Mouse (Mus musculus) limb, embryonic 14.5 days (tissue): ENCODE data around the gene Phgdh. TPM values are rescaled to one million over a fixed set of nuclear protein-coding genes. Genes with fewer than 3 reads are reported as not detected.

Source experiments
- ATAC-seq: fragments of 200-750 bp; cut with Nextera tagmentation; 2 replicates; pipeline ENCODE4 v1.8.0; 2017; ENCODE audit warnings: low read depth, moderate number of reproducible peaks, moderate TSS enrichment; ENCODE audit not compliant: low FRiP score
- DNase-seq: peaks from one replicate; pipeline ENCODE4 v3.0.0-alpha.2; 2015; ENCODE audit warnings: low spot score
- H3K27ac ChIP-seq: fragments of 300-500 bp; sonication (generic); replicated peaks from 2 replicates; pipeline ENCODE4 v1.5.1; 2014; ENCODE audit warnings: low read depth, mild to moderate bottlenecking, low read length, moderate library complexity, mixed read lengths
- H3K27me3 ChIP-seq: fragments of 300-500 bp; sonication (generic); 2 replicates; pipeline ENCODE4 v1.6.1; 2014; ENCODE audit warnings: low read length, mixed read lengths; ENCODE audit not compliant: control insufficient read depth, insufficient read depth
- H3K36me3 ChIP-seq: fragments of 300-500 bp; sonication (generic); 2 replicates; pipeline ENCODE4 v1.6.1; 2014; ENCODE audit warnings: mild to moderate bottlenecking, low read length, moderate library complexity, mixed read lengths; ENCODE audit not compliant: control insufficient read depth, insufficient read depth
- H3K4me1 ChIP-seq: fragments of 300-500 bp; sonication (generic); 2 replicates; pipeline ENCODE4 v1.6.1; 2014; ENCODE audit warnings: antibody characterized with exemption, low read length, mixed read lengths; ENCODE audit not compliant: control insufficient read depth, insufficient read depth
- H3K4me2 ChIP-seq: fragments of 300-500 bp; sonication (generic); replicated peaks from 2 replicates; pipeline ENCODE4 v1.6.1; 2014; ENCODE audit warnings: low read depth, mild to moderate bottlenecking, low read length, moderate library complexity; ENCODE audit not compliant: severe bottlenecking
- H3K4me3 ChIP-seq: fragments of 300-500 bp; sonication (generic); replicated peaks from 2 replicates; pipeline ENCODE4 v1.5.1; 2014; ENCODE audit warnings: low read length
- H3K9ac ChIP-seq: fragments of 300-500 bp; sonication (generic); 2 replicates; pipeline ENCODE4 v1.6.1; 2014; ENCODE audit warnings: mild to moderate bottlenecking, low read depth, low read length, moderate library complexity; ENCODE audit not compliant: severe bottlenecking
- H3K9me3 ChIP-seq: fragments of 300-500 bp; sonication (generic); 2 replicates; pipeline ENCODE4 v1.6.1; 2016; ENCODE audit warnings: low read length; ENCODE audit not compliant: control insufficient read depth
- POLR2A ChIP-seq: fragments of 200-500 bp; IDR thresholded peaks from 2 replicates; pipeline ENCODE4 v1.8.0; 2012; ENCODE audit warnings: inconsistent platforms, mild to moderate bottlenecking, moderate library complexity, borderline replicate concordance; ENCODE audit not compliant: insufficient read depth, insufficient read length; ENCODE audit errors: extremely low read depth
- WGBS: fragments of 180-500 bp; shearing (Covaris S2); extraction: QIAGEN DNeasy Blood & Tissue Kit; methylation state at CpG from one replicate; pipeline ENCODE4 v1.1.7; 2014; 5-methylcytosine and 5-hydroxymethylcytosine counted together
- polyA plus RNA-seq, 2 experiments: library from polyadenylated mRNA; depleted of rRNA in 1 of 2; stranded (reverse) in 1 of 2; unstranded in 1 of 2; fragments of >200 nt; fragmentation: Nextera tagmentation in 1 of 2; extraction: Ambion mirVana in 1 of 2; gene quantifications; 2 replicates each; pipeline versions ENCODE4 v1.2.1 to v1.2.3; 2012 to 2014

Phgdh gene
- polyA plus RNA-seq, 2 experiments = 135 to 219 TPM

DNA sequence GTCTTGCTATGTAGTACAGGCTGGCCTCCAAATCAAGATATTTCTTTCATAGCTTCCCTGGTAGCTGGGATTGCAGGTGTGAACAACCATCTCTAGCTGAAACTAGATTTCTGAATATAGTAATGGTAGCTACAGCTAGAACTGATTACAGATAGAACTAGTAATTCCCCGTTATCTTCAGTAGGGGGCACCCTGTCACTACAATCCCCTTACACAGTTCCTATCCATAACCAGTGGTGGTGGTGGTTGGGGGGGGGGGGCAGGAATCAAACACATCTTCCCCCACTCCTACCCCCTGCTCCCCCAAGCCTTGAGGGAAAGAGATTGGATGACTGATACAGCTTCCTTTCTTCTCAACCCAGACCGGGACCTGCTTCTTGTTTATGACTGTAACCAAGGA lies 23.0 kb upstream of the Phgdh start:
- no peak overlapping the region for H3K4me3 ChIP-seq
- H3K9me3 ChIP-seq = no peaks in the 10 kb centered on the region
- H3K4me1 ChIP-seq = no peaks in the 10 kb centered on the region
- no peak for TF ChIP-seq POLR2A
- ATAC-seq = no peak
- H3K36me3 ChIP-seq = no peaks in the 10 kb centered on the region
- no peak overlapping the region for H3K4me2 ChIP-seq
- no peak overlapping the region for H3K9ac ChIP-seq
- no peaks in the 10 kb centered on the region for H3K27me3 ChIP-seq
- 32% methylated on average over 2 of the region's 2 CpGs for WGBS
- no peak overlapping the region for H3K27ac ChIP-seq
- no peak for DNase-seq

DNA sequence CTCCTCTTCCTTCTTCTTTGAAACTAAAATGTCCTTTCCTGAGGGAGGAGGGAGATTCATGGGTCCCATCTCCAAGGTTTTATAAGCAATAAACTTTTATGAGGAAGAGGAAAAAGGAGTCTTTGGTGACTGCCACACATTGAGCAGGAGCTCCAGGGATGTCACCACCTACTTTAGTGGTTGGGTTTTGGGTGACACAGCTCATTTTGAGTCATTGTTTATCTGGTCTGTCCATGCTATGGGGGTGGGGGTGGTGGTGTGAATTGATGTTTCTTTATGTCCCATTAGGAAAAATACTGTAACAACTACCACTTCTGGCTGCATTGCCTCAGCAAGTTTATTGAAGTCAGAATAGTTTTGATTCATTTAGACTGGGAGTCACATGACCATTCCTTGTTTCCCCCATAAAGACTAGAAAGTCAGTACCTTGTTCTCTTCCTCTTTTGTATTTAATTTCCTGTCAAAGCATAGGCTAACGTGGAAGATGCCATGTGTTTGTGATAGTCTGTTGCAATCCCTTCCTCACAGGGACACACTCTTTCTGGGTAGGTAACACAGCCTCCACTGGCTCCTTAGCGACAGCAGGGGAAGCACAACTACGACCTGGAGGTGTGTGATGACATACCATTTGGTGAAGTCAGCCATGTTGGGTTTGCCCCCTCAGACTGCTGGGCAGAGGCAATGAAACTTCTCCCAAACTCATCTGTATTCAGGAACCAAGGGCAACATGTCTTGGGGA lies 17.0 kb upstream of the Phgdh start:
- no peaks in the 10 kb centered on the region for H3K36me3 ChIP-seq
- no peak overlapping the region for H3K9ac ChIP-seq
- WGBS = 50% methylated on average over 3 of the region's 3 CpGs
- H3K27me3 ChIP-seq = no peaks in the 10 kb centered on the region
- H3K27ac ChIP-seq = no peak overlapping the region
- no peak overlapping the region for H3K4me2 ChIP-seq
- TF ChIP-seq POLR2A = no peak
- no peaks in the 10 kb centered on the region for H3K4me1 ChIP-seq
- no peak overlapping the region for H3K4me3 ChIP-seq
- H3K9me3 ChIP-seq = no peaks in the 10 kb centered on the region
- DNase-seq (no peak), ATAC-seq (no peak)

DNA sequence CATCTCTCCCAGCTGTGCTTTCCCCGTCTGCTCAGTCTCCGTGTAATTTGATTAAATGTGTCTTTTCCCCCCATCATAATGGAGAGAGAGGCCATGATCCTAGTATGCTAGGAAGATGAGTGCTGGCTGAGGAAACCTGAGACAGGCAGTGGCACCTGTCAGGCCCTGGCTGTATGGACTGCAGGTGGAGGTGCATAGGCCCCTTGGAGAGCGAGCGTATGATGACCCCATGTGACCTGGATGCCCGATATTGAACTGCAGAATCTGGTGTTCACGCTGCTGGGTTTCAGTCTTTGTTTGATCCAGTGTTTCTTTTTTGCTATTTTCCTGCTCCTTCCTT lies 16.2 kb upstream of the Phgdh start:
- no peak overlapping the region for H3K27ac ChIP-seq
- TF ChIP-seq POLR2A = no peak

DNA sequence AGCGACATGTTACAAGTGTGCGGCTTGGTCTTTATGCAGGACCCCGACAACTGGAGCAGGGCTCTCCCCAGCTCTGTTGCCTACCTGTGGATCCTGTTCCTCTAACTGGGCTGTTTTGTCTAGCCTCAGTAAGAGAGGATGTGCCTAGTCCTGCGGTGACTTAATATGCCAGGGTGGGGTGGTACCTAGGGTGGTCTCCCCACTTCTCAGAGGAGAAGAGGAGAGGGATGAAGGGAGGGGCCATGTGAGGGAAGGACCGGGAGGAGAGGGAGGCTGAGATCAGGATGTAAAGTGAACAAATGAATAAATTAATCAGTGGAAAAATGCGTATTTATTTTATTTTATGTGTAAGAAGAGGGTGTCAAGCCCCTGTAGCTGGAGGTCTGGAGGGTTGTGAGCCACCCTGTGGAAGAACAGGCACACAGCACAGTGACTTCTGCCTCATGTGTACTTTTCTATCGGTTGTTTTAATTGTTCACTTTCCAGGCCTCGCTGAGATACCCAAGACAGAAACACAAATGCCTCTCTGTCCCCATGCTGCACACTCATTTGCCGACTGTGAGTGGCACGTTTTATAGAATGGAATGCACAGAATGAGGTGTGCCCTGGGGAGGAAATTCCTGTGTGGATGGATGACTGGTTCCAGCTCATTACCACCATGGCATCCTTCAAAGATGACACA lies 15.7 kb upstream of the Phgdh start:
- DNase-seq (peak; percentile 56), ATAC-seq (peak; percentile 76)
- WGBS = 63% methylated on average over 10 of the region's 10 CpGs
- no peaks in the 10 kb centered on the region for H3K36me3 ChIP-seq
- no peak overlapping the region for H3K4me3 ChIP-seq
- H3K27ac ChIP-seq = no peak overlapping the region
- no peak overlapping the region for H3K9ac ChIP-seq
- H3K4me2 ChIP-seq = no peak overlapping the region
- no peaks in the 10 kb centered on the region for H3K27me3 ChIP-seq
- no peak for TF ChIP-seq POLR2A
- no peaks in the 10 kb centered on the region for H3K4me1 ChIP-seq
- H3K9me3 ChIP-seq = no peaks in the 10 kb centered on the region

More for the DNA sequence above, 16.2 kb upstream of the Phgdh start:
- H3K36me3 ChIP-seq = no peaks in the 10 kb centered on the region
- WGBS = 61% methylated on average over 6 of the region's 6 CpGs
- no peaks in the 10 kb centered on the region for H3K27me3 ChIP-seq
- H3K4me3 ChIP-seq = no peak overlapping the region
- no peak overlapping the region for H3K4me2 ChIP-seq
- DNase-seq (no peak), ATAC-seq (no peak)
- no peak overlapping the region for H3K9ac ChIP-seq
- H3K4me1 ChIP-seq = no peaks in the 10 kb centered on the region
- H3K9me3 ChIP-seq = no peaks in the 10 kb centered on the region

DNA sequence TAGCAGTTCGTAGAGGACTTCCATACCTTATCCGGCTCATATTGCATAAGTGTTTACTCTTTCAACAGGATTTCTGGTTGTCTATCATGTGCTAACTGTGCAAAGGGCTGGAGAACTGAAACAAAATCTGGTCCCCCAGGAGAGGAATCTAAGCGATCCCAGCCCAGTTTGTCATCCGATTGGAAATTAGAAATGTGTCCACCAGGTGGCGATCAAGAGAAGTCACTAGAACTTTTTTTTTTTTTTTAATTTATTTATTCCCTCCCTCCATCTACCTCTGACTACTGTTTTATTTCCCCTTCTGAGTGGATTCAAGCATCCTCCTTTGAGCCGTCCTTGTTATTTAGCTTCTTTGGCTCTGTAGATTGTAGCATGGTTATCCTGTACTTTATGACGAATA lies 14.1 kb upstream of the Phgdh start:
- Histone ChIP-seq H3K4me2 (no peak overlapping the region), H3K9ac (no peak overlapping the region), H3K4me1 (no peaks in the 10 kb centered on the region), H3K27me3 (no peaks in the 10 kb centered on the region), H3K4me3 (no peak overlapping the region), H3K27ac (no peak overlapping the region), H3K9me3 (no peaks in the 10 kb centered on the region), H3K36me3 (no peaks in the 10 kb centered on the region)
- ATAC-seq (no peak), DNase-seq (peak; percentile 90)
- no peak for TF ChIP-seq POLR2A
- WGBS = 32% methylated on average over 7 of the region's 7 CpGs
